Mouse (Mus musculus) thymus, adult 2 months (tissue): ENCODE data around the gene Atf6.

Experiments
- CTCF ChIP-seq: fragments of 200-500 bp; IDR thresholded peaks from 2 replicates; pipeline ENCODE4 v1.5.1; 2012; ENCODE audit warnings: mild to moderate bottlenecking, control low read depth, low read length, moderate library complexity, borderline replicate concordance; ENCODE audit not compliant: control insufficient read depth, poor library complexity, insufficient read depth; ENCODE audit errors: extremely low read depth
- POLR2A ChIP-seq: fragments of 200-500 bp; IDR thresholded peaks from 2 replicates; pipeline ENCODE4 v1.6.1; 2012; ENCODE audit warnings: mild to moderate bottlenecking, low read length, control low read depth, moderate library complexity; ENCODE audit not compliant: control insufficient read depth, poor library complexity, insufficient read depth; ENCODE audit errors: extremely low read depth

GRCm38 (mm10) chr1:170901536-170902238 is 34.1 kb upstream of the Atf6 start:
- no peak for TF ChIP-seq POLR2A
- TF ChIP-seq CTCF = no peak
